Mouse (Mus musculus): ENCODE measurements at regions not wholly inside any gene's neighbourhood (a gene's known extent, or its start where the extent isn't known, plus 50 kb on each side); places are given as distances from the start of the nearest gene placed in this dataset.

- no peak for DNase-seq (ENCODE audit: extremely low read depth)
- TF ChIP-seq POLR2A (IDR thresholded peaks at IDR 0.05; ENCODE audit: low read depth, low read length) (no peak), MAZ (IDR thresholded peaks at IDR 0.05; ENCODE audit: low read depth, low read length) (no peak), ZMIZ1 (IDR thresholded peaks at IDR 0.05; ENCODE audit: low read depth, low read length) (no peak), RAD21 (IDR thresholded peaks at IDR 0.05; ENCODE audit: low read depth, low read length) (no peak), MAFK (IDR thresholded peaks at IDR 0.05; ENCODE audit: insufficient replicate concordance, low read length) (peak; percentile 56)
- Histone ChIP-seq H3K4me2 (ENCODE audit: insufficient read depth, low read depth, poor library complexity, severe bottlenecking) (no peak overlapping the region), H3K27me3 (replicated peaks) (no peaks in the 10 kb centered on the region), H3K9ac (ENCODE audit: insufficient read depth, low read depth) (no peak overlapping the region), H3K27ac (ENCODE audit: insufficient read depth, low read depth) (no peak overlapping the region), H3K79me2 (replicated peaks; ENCODE audit: control insufficient read depth, extremely low read depth, insufficient read depth, poor library complexity, severe bottlenecking) (no peaks in the 10 kb centered on the region), H3K4me3 (replicated peaks in 1 of 3; ENCODE audit: low read depth in 2 of 3, low read length in 2 of 3, poor library complexity in 1 of 3) (no peak overlapping the region), H3K4me1 (ENCODE audit: control insufficient read depth in 1 of 2, insufficient read depth in 2 of 2) (no peaks in the 10 kb centered on the region), H3K36me3 (replicated peaks in 1 of 2; ENCODE audit: control insufficient read depth in 1 of 2, insufficient read depth in 1 of 2, low read length in 1 of 2) (no peaks in the 10 kb centered on the region), H3K9me3 (replicated peaks; ENCODE audit: low read length) (peaks cover 16% of the 10 kb centered on the region)
- dilution Hi-C loops (cut with MboI; ENCODE audit: extremely low pct_ligation_motif_present, extremely low pct_unique_long_range_greater_than_20kb, low sequenced_read_pairs) (no loop called here), in situ Hi-C loops (cut with MboI; ENCODE audit: low pct_ligation_motif_present, low pct_unique_long_range_greater_than_20kb, low sequenced_read_pairs) (no loop called here)
Measured at GRCm38 (mm10) chr6:105447208-105447607, 230.3 kb upstream of the Cntn4 start.

GRCm38 (mm10) chr6:105483388-105483787 is 194.1 kb upstream of the Cntn4 start:
- no peak overlapping the region for H3K4me3 ChIP-seq (replicated peaks in 1 of 3; ENCODE audit: low read depth in 2 of 3, low read length in 2 of 3, poor library complexity in 1 of 3)
- no peak overlapping the region for H3K4me2 ChIP-seq (ENCODE audit: insufficient read depth, low read depth, poor library complexity, severe bottlenecking)
- dilution Hi-C loops (cut with MboI; ENCODE audit: extremely low pct_ligation_motif_present, extremely low pct_unique_long_range_greater_than_20kb, low sequenced_read_pairs) = no loop called here
- H3K36me3 ChIP-seq (replicated peaks in 1 of 2; ENCODE audit: control insufficient read depth in 1 of 2, insufficient read depth in 1 of 2, low read length in 1 of 2) = no peaks in the 10 kb centered on the region
- no peaks in the 10 kb centered on the region for H3K4me1 ChIP-seq (ENCODE audit: control insufficient read depth in 1 of 2, insufficient read depth in 2 of 2)
- H3K79me2 ChIP-seq (replicated peaks; ENCODE audit: control insufficient read depth, extremely low read depth, insufficient read depth, poor library complexity, severe bottlenecking) = no peaks in the 10 kb centered on the region
- peaks cover 15% of the 10 kb centered on the region for H3K9me3 ChIP-seq (replicated peaks; ENCODE audit: low read length)
- H3K27me3 ChIP-seq (replicated peaks) = no peaks in the 10 kb centered on the region
- no peak overlapping the region for H3K27ac ChIP-seq (ENCODE audit: insufficient read depth, low read depth)
- H3K9ac ChIP-seq (ENCODE audit: insufficient read depth, low read depth) = no peak overlapping the region
- in situ Hi-C loops (cut with MboI; ENCODE audit: low pct_ligation_motif_present, low pct_unique_long_range_greater_than_20kb, low sequenced_read_pairs) = no loop called here
- no peak for TF ChIP-seq TBP (conservative IDR thresholded peaks at IDR 0.05; ENCODE audit: low read depth, low read length)
- no peak for TF ChIP-seq CTCF (conservative IDR thresholded peaks at IDR 0.05 in 1 of 2, IDR thresholded peaks at IDR 0.05 in 1 of 2; ENCODE audit: low read depth in 2 of 2, low read length in 2 of 2)
- TF ChIP-seq CHD1 (IDR thresholded peaks at IDR 0.05; ENCODE audit: low read depth, low read length) = no peak
- TF ChIP-seq SIN3A (IDR thresholded peaks at IDR 0.05; ENCODE audit: low read length) = no peak
- TF ChIP-seq ZKSCAN1 (IDR thresholded peaks at IDR 0.05; ENCODE audit: borderline replicate concordance, low read depth, low read length) = no peak
- TF ChIP-seq RCOR1 (conservative IDR thresholded peaks at IDR 0.05; ENCODE audit: low read depth, low read length) = no peak
- no peak for TF ChIP-seq KAT2A (IDR thresholded peaks at IDR 0.05; ENCODE audit: insufficient replicate concordance, low read length)
- TF ChIP-seq MAFK (IDR thresholded peaks at IDR 0.05; ENCODE audit: insufficient replicate concordance, low read length) = no peak
- TF ChIP-seq EP300 (IDR thresholded peaks at IDR 0.05; ENCODE audit: low read length) = no peak
- no peak for TF ChIP-seq MXI1 (IDR thresholded peaks at IDR 0.05; ENCODE audit: low read depth, low read length)
- no peak for DNase-seq (ENCODE audit: extremely low read depth)

GRCm38 (mm10) chr6:105493308-105493707 is 184.2 kb upstream of the Cntn4 start:
- Histone ChIP-seq H3K27me3 (replicated peaks) (no peaks in the 10 kb centered on the region), H3K36me3 (replicated peaks in 1 of 2; ENCODE audit: control insufficient read depth in 1 of 2, insufficient read depth in 1 of 2, low read length in 1 of 2) (no peaks in the 10 kb centered on the region), H3K4me2 (ENCODE audit: insufficient read depth, low read depth, poor library complexity, severe bottlenecking) (no peak overlapping the region), H3K27ac (ENCODE audit: insufficient read depth, low read depth) (no peak overlapping the region), H3K9me3 (replicated peaks; ENCODE audit: low read length) (peaks cover 12% of the 10 kb centered on the region), H3K4me3 (replicated peaks in 1 of 3; ENCODE audit: low read depth in 2 of 3, low read length in 2 of 3, poor library complexity in 1 of 3) (no peak overlapping the region), H3K4me1 (ENCODE audit: control insufficient read depth in 1 of 2, insufficient read depth in 2 of 2) (no peaks in the 10 kb centered on the region), H3K79me2 (replicated peaks; ENCODE audit: control insufficient read depth, extremely low read depth, insufficient read depth, poor library complexity, severe bottlenecking) (no peaks in the 10 kb centered on the region), H3K9ac (ENCODE audit: insufficient read depth, low read depth) (no peak overlapping the region)
- no peak for DNase-seq (ENCODE audit: extremely low read depth)
- in situ Hi-C loops (cut with MboI; ENCODE audit: low pct_ligation_motif_present, low pct_unique_long_range_greater_than_20kb, low sequenced_read_pairs) = no loop called here
- no peak for TF ChIP-seq SMC3 (IDR thresholded peaks at IDR 0.05; ENCODE audit: low read depth, low read length)
- TF ChIP-seq MEF2A (IDR thresholded peaks at IDR 0.05; ENCODE audit: borderline replicate concordance, low read depth, low read length) = no peak
- no peak for TF ChIP-seq TCF12 (IDR thresholded peaks at IDR 0.05; ENCODE audit: low read depth, low read length)
- no peak for TF ChIP-seq PAX5 (IDR thresholded peaks at IDR 0.05; ENCODE audit: low read length)
- TF ChIP-seq ZNF384 (IDR thresholded peaks at IDR 0.05; ENCODE audit: low read depth, low read length) = no peak
- no peak for TF ChIP-seq KAT2A (IDR thresholded peaks at IDR 0.05; ENCODE audit: insufficient replicate concordance, low read length)
- TF ChIP-seq MXI1 (IDR thresholded peaks at IDR 0.05; ENCODE audit: low read depth, low read length) = no peak
- TF ChIP-seq ETS1 (conservative IDR thresholded peaks at IDR 0.05; ENCODE audit: low read depth, low read length) = no peak
- TF ChIP-seq USF2 (conservative IDR thresholded peaks at IDR 0.05; ENCODE audit: low read depth, low read length) = no peak
- dilution Hi-C loops (cut with MboI; ENCODE audit: extremely low pct_ligation_motif_present, extremely low pct_unique_long_range_greater_than_20kb, low sequenced_read_pairs) = no loop called here
